Mouse (Mus musculus): ENCODE data around the gene Zcchc2.

Zcchc2 gene

GRCm38 (mm10) chr1:105984172-105984571 lies 6.0 kb upstream of the Zcchc2 start:
- in situ Hi-C loops (cut with MboI; ENCODE audit: unreplicated experiment in 2 of 2): loop anchor here in 1 of 2 experiments (10.0 kb wide), 1 partner anchor 191 kb away; the partner anchor contains the start of gene Phlpp1

DNA sequence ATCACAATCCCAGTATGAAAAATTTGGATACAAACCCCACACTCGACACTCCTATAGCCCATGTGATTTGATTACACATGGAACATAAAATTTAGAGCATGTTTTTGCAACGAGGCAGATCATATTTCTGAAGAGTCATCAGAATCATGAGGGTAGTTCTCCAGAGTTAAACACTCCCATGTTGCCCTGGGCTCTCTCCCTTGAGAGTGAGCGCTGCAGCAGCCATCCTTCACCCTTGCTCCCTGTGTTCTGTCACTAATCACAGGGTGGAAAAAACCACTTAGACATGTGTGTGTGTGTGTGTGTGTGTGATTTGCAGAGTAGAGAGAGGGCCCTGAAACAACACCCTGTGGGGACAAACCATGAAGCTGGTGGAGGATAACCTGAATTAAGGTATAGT lies 2.0 kb upstream of the Zcchc2 start:
- in situ Hi-C loops (cut with MboI; ENCODE audit: unreplicated experiment in 2 of 2): loop anchor here in 1 of 2 experiments (10.0 kb wide), 1 partner anchor 187 kb away; the partner anchor contains the start of gene Phlpp1

- in situ Hi-C loops (cut with MboI; ENCODE audit: unreplicated experiment in 2 of 2): loop anchor here in 1 of 2 experiments (10.0 kb wide), 1 partner anchor 186 kb away; the partner anchor contains the start of gene Phlpp1
Observed at GRCm38 (mm10) chr1:105988903-105989639, 1.1 kb upstream of the Zcchc2 start.

DNA sequence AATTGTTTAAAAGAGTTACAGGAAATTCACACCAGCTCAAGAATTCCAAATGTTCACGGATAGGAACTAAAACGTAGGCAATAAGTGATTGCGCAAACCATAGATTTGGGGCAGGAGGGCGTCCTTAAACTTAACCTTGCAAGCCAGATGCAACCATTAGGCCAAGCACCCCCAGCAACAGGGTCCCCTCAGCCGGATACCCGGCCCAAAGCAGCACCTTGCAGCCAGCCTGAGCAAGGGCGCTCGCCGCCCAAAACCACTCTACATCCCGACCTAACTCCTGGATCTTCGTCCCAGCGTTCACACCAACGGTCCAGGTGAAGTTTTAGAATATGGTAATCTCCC lies 594 bp upstream of the Zcchc2 start:
- in situ Hi-C loops (cut with MboI; ENCODE audit: unreplicated experiment in 2 of 2): loop anchor here in 1 of 2 experiments (10.0 kb wide), 1 partner anchor 185 kb away; the partner anchor contains the start of gene Phlpp1

GRCm38 (mm10) chr1:105990911-105991761 lies 930 bp downstream of the Zcchc2 start:
- in situ Hi-C loops (cut with MboI; ENCODE audit: unreplicated experiment in 2 of 2): loop anchor here in 1 of 2 experiments (5.0 kb wide), 1 partner anchor 76 kb away; no protein-coding TSS in a partner anchor

DNA sequence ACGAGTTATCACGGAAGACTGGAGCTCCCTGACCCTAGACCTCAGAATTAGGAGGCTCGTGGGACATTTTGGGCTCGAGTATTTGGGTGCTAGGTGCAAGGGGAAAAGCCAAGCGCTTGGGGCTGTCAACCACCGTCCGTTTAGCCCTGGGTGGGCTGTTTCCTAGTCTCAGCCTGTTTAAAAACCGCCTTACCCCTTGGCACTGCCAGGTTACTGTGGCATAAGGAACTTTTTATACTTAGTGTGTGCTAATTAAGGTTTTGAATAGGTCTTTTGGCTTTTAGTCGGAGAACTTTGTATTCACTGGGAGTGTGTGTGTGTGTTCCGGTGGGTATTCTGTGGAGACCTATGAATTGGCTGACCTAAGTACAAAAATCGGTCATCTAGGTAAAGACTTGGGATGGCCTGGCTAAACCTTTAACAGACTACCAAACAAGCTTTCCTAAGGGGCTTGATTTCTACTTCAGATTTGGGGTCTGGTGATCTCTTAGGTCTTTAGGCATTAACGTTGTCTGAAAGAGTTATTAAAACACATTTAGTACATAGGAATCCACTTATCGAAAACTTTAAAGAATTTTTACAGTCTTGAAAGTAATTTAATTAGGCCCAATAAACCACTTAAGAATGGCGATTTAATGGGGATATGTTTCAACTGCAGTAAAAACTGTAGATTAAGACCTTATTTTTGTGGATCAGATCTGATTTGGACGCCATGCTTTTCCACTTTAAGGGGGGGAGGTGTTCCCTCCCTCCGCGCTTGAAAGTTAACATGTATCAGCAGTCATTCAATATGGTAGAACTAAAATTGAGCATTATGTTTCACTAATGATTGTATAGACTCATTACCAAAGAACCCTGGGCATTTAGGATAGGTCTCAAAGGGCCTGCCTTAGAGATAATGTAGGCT lies 2.0 kb downstream of the Zcchc2 start:
- in situ Hi-C loops (cut with MboI; ENCODE audit: unreplicated experiment in 2 of 2): loop anchor here in 1 of 2 experiments (5.0 kb wide), 1 partner anchor 75 kb away; no protein-coding TSS in a partner anchor

DNA sequence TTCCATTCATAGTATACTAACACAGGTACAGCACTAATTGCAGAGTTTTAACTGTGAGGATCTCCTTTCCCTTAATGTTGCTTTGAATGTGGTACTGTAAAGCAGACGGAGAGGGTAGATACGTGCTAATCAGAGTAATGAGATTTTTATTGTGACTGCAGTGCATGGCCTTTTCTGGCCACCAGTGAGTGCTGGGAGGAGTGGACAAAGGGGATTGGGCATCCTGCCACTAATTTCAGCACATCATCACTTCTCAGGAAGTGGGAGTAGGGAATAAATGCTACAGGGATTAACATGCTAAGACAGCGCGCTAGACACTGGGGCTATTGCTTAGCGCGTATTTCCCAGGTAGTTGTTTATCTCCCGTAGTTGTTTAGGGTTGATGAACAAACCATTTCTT lies 3.0 kb downstream of the Zcchc2 start:
- in situ Hi-C loops (cut with MboI; ENCODE audit: unreplicated experiment in 2 of 2): loop anchor here in 1 of 2 experiments (5.0 kb wide), 1 partner anchor 74 kb away; no protein-coding TSS in a partner anchor

DNA sequence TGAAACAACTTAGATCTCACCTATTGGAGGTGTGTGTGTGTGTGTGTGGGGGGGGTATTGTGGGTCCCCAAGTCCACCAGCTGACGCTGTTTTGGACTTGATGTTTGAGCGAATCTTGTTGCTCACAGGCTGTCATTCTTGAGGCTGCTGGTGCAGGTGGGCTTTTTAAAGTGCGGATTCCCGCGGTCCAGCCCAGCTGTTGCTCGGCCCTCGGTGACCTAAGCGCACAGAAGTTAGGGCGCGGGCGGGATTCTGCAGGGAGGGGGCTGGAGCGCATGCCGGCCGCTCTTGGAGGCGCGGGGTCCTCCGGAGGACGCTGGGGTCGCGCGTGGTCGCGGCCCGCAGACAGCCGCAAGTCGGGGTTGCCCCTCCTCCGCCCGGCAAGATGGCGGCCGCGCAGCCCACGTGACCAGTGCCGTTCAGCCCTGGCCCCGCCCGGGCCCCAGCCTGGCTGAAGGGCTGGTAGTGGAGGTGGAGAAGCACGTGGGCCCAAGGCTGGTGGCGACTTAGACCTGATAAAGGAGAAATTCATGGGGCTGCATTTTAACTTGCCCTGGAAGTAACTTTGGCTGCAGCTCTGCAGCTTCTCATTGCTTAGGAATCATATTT lies 3.5 kb downstream of the Zcchc2 start:
- in situ Hi-C loops (cut with MboI; ENCODE audit: unreplicated experiment in 2 of 2): loop anchor here in 1 of 2 experiments (5.0 kb wide), 1 partner anchor 74 kb away; no protein-coding TSS in a partner anchor

- in situ Hi-C loops (cut with MboI; ENCODE audit: unreplicated experiment in 2 of 2): loop anchor here in 1 of 2 experiments (5.0 kb wide), 1 partner anchor 36 kb away; no protein-coding TSS in a partner anchor
Observed at GRCm38 (mm10) chr1:105995966-105996365, 5.8 kb downstream of the Zcchc2 start.

- in situ Hi-C loops (cut with MboI; ENCODE audit: unreplicated experiment in 2 of 2): loop anchor here in 1 of 2 experiments (5.0 kb wide), 1 partner anchor 35 kb away; no protein-coding TSS in a partner anchor
Observed at GRCm38 (mm10) chr1:105997282-105997681, 7.1 kb downstream of the Zcchc2 start.

DNA sequence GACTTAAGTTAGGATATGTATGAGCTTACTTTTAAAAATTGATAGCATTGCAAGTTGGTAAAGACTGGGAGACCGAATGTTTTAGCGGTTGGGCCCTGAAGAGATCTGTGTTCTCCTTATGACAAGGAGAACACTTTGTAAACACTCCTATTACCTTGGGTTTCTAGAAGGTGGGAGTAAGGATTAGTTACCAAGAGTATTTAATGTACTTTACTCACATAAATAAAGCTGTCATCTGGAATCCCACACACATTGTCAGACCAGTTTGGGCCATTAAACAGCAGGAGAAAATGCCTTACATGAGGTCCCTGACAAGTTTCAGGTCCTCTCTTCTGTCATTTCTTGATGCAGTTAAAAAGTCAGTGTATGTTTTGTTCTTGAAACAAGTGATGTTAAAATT lies 9.6 kb downstream of the Zcchc2 start:
- in situ Hi-C loops (cut with MboI; ENCODE audit: unreplicated experiment in 2 of 2): loop anchor here in 1 of 2 experiments (5.0 kb wide), 1 partner anchor 32 kb away; no protein-coding TSS in a partner anchor

- in situ Hi-C loops (cut with MboI; ENCODE audit: unreplicated experiment in 2 of 2): no loop called here
Observed at GRCm38 (mm10) chr1:106007581-106007980, 17.4 kb downstream of the Zcchc2 start.

- in situ Hi-C loops (cut with MboI; ENCODE audit: unreplicated experiment in 2 of 2): no loop called here
Observed at GRCm38 (mm10) chr1:106011097-106011496, 20.9 kb downstream of the Zcchc2 start.

DNA sequence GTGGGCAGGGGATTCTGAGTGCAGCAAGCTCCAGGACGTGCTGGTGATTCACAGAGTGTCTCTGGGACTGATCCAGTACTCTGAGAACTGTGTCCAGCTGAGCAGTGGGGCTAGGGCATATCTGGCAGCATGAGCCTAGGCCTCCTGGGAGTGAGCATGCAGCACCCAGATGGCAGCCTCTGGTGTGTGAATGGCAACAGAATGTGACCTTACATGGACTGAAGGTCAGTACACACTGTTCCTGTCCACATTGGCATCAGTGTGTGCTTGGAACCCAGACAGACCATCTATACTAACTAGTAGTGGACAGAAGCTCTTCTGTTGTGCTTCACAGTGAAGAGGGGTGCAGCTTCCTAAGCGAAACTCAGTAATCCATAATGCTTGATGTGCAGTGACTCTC lies 23.6 kb downstream of the Zcchc2 start:
- in situ Hi-C loops (cut with MboI; ENCODE audit: unreplicated experiment in 2 of 2): no loop called here

DNA sequence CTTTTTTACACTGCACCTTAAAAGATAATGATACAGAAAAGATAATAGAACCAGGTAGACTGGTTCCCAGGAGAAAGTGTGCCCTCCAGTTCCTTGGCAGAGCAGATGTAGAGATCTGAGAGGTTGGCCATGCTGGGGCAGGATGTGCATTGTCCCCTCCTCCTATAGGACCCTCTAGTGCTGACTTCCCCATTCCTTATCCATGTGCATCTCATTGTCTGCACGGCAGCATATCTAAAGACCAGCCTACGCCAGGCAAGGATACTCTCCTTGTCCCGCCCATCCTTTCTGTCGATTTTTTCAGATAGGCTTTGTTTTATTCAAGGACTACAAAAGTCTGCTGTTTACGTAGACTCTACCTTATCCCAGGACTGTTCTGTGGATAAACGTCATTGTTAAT lies 26.1 kb downstream of the Zcchc2 start:
- in situ Hi-C loops (cut with MboI; ENCODE audit: unreplicated experiment in 2 of 2): no loop called here

DNA sequence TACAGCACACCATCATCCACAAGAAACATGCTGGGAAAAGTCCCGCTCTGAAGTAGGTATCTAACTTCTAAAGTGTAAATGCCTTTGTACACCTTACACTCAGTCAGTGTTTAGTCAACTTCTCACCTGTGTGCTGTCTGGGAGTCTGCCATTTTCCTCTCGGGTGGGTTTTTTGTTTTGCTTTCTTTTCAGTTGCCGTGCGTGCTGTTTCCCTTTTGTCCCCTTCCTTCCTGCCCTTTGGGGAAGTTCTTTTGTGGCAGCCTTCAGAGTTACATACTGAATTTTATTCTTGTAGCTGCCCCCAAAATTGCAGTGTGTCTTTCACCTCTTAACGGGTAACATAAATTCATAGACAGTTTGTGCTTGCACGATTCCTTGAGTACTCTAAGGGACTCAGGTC lies 29.6 kb downstream of the Zcchc2 start:
- in situ Hi-C loops (cut with MboI; ENCODE audit: unreplicated experiment in 2 of 2): no loop called here

GRCm38 (mm10) chr1:106022998-106023397 lies 32.8 kb downstream of the Zcchc2 start:
- in situ Hi-C loops (cut with MboI; ENCODE audit: unreplicated experiment in 2 of 2): no loop called here

DNA sequence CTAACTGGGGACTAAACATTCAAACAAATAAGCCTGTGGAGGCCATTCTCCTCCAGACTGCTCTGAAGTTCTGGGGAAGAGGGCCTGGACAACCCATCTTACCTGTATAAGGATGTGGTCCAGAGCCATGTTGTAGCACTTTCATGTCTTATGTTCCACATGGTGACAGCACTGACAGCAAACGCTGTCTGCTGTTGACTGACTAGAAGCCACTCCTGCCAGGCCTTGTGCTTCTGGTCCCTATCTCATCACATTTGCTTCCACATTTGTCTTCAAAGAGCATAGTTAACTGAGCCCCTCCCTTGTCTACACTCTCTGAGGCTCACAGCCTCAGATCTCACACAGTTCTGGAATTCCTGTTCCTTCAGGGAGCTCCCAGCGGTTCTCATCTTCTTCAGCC lies 34.0 kb downstream of the Zcchc2 start:
- in situ Hi-C loops (cut with MboI; ENCODE audit: unreplicated experiment in 2 of 2): no loop called here

GRCm38 (mm10) chr1:106024778-106025177 lies 34.6 kb downstream of the Zcchc2 start:
- in situ Hi-C loops (cut with MboI; ENCODE audit: unreplicated experiment in 2 of 2): no loop called here
